Mouse (Mus musculus) E14TG2a.4 (cell line): ENCODE results near the gene Plgrkt.
A peak's percentile ranks its signal among the peaks of the same experiment; 100 is the strongest.

Source experiments
- H3K27me3 ChIP-seq: 2 replicates; pipeline ENCODE4 v1.6.1; 2014; ENCODE audit warnings: low read length, control low read depth; ENCODE audit not compliant: insufficient read depth
- H3K36me3 ChIP-seq: 2 replicates; pipeline ENCODE4 v1.6.1; 2014; ENCODE audit warnings: low read length, control low read depth; ENCODE audit not compliant: insufficient read depth
- H3K4me1 ChIP-seq: replicated peaks from 2 replicates; pipeline ENCODE4 v1.6.1; 2014; ENCODE audit warnings: low read depth, low read length, control low read depth
- H3K4me3 ChIP-seq: replicated peaks from 2 replicates; pipeline ENCODE4 v1.5.1; 2014; ENCODE audit warnings: mild to moderate bottlenecking, low read length
- H3K9me3 ChIP-seq: 2 replicates; pipeline ENCODE4 v1.6.1; 2014; ENCODE audit warnings: low read length, control low read depth
- CTCF ChIP-seq: conservative IDR thresholded peaks from 2 replicates; pipeline ENCODE4 v1.5.1; 2014; ENCODE audit warnings: low read length
- NANOG ChIP-seq: IDR thresholded peaks from 2 replicates; pipeline ENCODE4 v1.6.1; 2014; ENCODE audit warnings: borderline replicate concordance, low read length, mixed read lengths
- POU5F1 ChIP-seq: IDR thresholded peaks from 2 replicates; pipeline ENCODE4 v1.6.1; 2014; ENCODE audit warnings: low read length, borderline replicate concordance

Plgrkt gene

GRCm38 (mm10) chr19:29326822-29327552 lies 40.2 kb downstream of the Plgrkt start:
- no peak overlapping the region for H3K4me3 ChIP-seq
- H3K9me3 ChIP-seq = no peaks in the 10 kb centered on the region
- TF ChIP-seq NANOG = no peak
- TF ChIP-seq CTCF = no peak; the same call in 1 of the 2 replicates
- no peak for TF ChIP-seq POU5F1
- H3K4me1 ChIP-seq = peaks cover 10% of the 10 kb centered on the region
- no peaks in the 10 kb centered on the region for H3K36me3 ChIP-seq
- 0 out of 2 replicates have a peak, but pooled peaks cover 7% of the 10 kb centered on the region for H3K27me3 ChIP-seq

- no peaks in the 10 kb centered on the region for H3K9me3 ChIP-seq
- TF ChIP-seq CTCF (no peak), POU5F1 (no peak), NANOG (no peak)
- no peak overlapping the region for H3K4me3 ChIP-seq
- H3K4me1 ChIP-seq = peaks cover 10% of the 10 kb centered on the region
- no peaks in the 10 kb centered on the region for H3K36me3 ChIP-seq
- H3K27me3 ChIP-seq = 0 out of 2 replicates have a peak, but pooled peaks cover 7% of the 10 kb centered on the region
Measured at GRCm38 (mm10) chr19:29326396-29326795, 40.8 kb downstream of the Plgrkt start.

DNA sequence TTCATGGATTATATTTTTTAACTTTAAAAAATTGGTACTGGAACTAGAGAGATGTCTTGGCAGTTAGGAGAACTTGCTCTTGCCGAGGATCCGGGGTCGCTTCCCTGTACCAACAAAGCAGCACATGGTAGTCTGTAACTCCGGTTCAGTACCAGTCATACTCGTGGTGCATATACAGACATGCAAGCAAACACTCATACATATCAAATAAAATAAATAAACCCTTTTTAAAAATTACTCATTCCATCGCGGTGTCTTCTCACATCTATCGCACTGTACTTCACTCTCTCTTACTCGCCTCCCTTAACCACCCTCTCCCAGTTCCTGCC lies 41.4 kb downstream of the Plgrkt start:
- Histone ChIP-seq H3K36me3 (no peaks in the 10 kb centered on the region), H3K9me3 (no peaks in the 10 kb centered on the region), H3K4me1 (peaks cover 10% of the 10 kb centered on the region), H3K27me3 (0 out of 2 replicates have a peak, but pooled peaks cover 7% of the 10 kb centered on the region), H3K4me3 (no peak overlapping the region)
- TF ChIP-seq POU5F1 = no peak
- TF ChIP-seq CTCF = no peak
- TF ChIP-seq NANOG = no peak

DNA sequence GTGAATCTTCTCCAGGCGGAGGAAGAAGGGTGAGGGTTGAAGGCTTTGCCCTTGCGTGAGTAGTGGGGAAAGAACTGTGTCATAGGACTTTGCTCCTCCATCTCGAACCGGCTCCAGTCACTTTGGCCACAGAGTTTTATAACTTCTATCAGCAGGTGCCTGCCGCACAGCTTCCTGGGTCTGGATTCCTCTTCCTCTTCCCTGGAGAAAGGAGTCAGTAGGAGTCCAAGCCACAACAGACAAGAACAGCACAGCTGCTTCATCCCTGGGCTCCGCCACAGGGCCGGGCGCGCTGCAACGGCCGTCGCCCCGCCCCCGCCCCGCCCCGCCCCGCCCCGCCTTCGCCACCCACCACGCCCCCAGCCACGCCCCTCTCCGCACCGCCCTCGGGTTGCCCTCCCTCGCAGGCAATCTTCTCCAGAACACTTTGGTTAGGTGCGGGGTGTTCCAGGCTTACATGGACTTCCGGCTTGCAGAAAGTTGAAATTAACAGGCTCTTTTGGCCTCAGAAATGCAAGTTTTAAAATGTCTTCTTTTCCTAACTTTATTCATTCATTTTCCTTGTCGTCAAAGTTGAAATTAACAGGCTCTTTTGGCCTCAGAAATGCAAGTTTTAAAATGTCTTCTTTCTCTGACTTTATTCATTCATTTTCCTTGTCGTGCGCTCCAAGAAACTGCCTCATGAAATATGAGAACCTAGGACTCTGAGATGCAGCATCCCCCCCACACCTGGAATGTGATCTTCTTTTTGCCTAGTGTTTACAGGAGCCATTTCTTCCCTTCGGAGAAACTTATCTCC lies 41.9 kb downstream of the Plgrkt start, which contains the start of gene Insl6:
Gene Insl6 (minus strand): TSS at position 304 of the 799 bp plus-strand sequence.
- Histone ChIP-seq H3K27me3 (0 out of 2 replicates have a peak, but pooled peaks cover 7% of the 10 kb centered on the region), H3K9me3 (no peaks in the 10 kb centered on the region), H3K4me1 (peaks cover 10% of the 10 kb centered on the region), H3K4me3 (peak within 1 kb of the TSS; percentile 60), H3K36me3 (no peaks in the 10 kb centered on the region)
- no peak for TF ChIP-seq CTCF
- no peak for TF ChIP-seq NANOG
- no peak for TF ChIP-seq POU5F1

DNA sequence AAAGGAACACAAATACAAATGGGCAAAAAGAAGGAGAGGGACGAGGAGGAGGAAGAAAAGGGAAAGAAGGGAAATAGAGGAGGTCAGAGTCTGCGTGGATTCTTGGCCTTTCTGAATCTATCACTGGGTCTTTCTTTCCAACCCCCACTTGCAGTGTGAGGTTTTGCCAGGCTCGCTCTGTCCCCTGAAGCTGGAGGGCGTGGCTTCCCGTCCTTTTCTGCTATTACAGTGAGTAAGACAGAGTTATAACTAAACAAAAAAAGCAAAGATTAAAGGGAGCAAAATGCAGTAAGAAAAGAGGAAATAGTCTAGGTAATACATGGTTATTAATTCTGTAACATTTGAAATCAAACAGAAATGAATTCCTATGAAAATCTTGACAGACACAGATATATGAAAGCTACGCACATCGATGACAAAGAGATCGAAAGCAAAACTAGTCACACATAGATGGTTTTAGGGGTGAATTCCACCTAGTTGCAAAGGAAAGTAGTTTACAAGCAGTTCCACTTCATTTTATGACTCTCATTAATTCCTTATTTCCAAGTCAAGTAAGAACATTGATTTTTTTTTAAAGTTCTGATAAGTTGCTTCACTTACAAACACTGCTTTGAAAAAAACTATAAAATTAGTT lies 43.7 kb downstream of the Plgrkt start:
- Histone ChIP-seq H3K27me3 (0 out of 2 replicates have a peak, but pooled peaks cover 7% of the 10 kb centered on the region), H3K9me3 (no peaks in the 10 kb centered on the region), H3K36me3 (no peaks in the 10 kb centered on the region), H3K4me3 (no peak overlapping the region), H3K4me1 (peaks cover 10% of the 10 kb centered on the region)
- no peak for TF ChIP-seq NANOG
- TF ChIP-seq POU5F1 = no peak
- no peak for TF ChIP-seq CTCF

- Histone ChIP-seq H3K4me1 (no peaks in the 10 kb centered on the region), H3K36me3 (no peaks in the 10 kb centered on the region), H3K27me3 (no peaks in the 10 kb centered on the region), H3K4me3 (no peak overlapping the region), H3K9me3 (no peaks in the 10 kb centered on the region)
- TF ChIP-seq CTCF (no peak), POU5F1 (no peak), NANOG (no peak)
Measured at GRCm38 (mm10) chr19:29312661-29313060, 54.5 kb downstream of the Plgrkt start.

DNA sequence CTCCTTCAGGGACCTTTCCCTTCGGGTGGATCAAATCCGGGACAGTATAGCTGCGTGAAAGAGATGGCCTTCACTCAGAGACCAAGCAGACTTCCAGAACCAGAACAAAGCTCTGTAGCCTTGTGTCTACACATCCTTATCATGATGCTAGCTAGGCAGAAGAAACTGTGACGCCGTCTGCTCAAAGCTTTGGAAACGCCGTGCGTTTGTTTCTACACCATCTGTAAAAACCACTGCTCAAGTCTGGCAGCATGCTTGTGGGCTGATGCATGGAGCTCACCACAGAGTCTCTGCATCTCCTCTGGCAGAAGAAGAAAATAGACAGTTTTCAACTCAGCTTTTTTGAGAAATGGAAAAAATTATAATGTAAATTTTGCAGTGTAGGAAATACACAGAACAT lies 55.4 kb downstream of the Plgrkt start:
- Histone ChIP-seq H3K36me3 (no peaks in the 10 kb centered on the region), H3K9me3 (no peaks in the 10 kb centered on the region), H3K4me1 (no peaks in the 10 kb centered on the region), H3K4me3 (no peak overlapping the region), H3K27me3 (no peaks in the 10 kb centered on the region)
- TF ChIP-seq CTCF (no peak), NANOG (no peak), POU5F1 (no peak)

DNA sequence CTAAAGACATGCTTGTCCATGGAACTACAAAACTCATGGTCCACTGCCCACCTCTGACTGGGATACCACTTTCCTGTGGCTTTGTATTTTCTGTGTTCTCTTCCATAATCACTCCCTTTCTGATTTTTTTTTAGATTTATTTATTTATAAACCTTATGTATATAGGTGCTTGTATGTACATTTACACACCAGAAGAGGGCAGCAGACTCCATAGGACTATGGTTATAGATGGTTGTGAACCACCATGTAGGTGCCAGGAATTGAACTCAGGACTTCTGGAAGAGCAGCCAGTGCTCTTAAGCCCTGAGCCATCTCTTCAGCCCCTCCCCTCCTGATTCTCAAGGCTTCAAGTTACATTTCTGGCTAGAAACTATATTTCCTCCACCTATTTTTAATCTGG lies 58.4 kb downstream of the Plgrkt start:
- H3K36me3 ChIP-seq = no peaks in the 10 kb centered on the region
- no peaks in the 10 kb centered on the region for H3K4me1 ChIP-seq
- H3K4me3 ChIP-seq = no peak overlapping the region
- 0 out of 2 replicates have a peak, but pooled peaks have one; percentile 15 for TF ChIP-seq CTCF
- TF ChIP-seq POU5F1 = no peak
- H3K9me3 ChIP-seq = no peaks in the 10 kb centered on the region
- no peaks in the 10 kb centered on the region for H3K27me3 ChIP-seq
